Mouse (Mus musculus): ENCODE measurements at regions not wholly inside any gene's neighbourhood (a gene's known extent, or its start where the extent isn't known, plus 50 kb on each side); places are given as distances from the start of the nearest gene placed in this dataset.
A peak's percentile ranks its signal among the peaks of the same experiment; 100 is the strongest.

DNA sequence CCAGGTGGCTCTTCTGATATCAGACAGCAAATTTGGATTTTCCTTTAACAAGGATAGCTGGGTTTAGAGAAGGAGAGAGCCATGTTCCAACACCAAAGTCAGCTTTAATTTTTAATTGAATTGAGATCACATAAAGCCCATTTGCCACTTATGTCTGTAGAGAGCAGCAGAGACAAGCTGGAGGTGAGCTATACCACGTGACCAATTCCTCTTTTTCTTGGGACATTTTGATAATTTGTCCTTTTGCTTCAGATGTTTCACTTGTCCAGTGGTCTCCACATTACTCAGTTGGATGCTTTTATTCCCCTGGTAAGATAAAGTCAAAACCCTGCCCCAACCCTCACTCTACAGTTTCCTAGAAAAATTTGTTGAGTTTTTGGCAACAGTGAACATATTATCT, 248.6 kb upstream of the Ndst4 start:
- no peak for DNase-seq

DNA sequence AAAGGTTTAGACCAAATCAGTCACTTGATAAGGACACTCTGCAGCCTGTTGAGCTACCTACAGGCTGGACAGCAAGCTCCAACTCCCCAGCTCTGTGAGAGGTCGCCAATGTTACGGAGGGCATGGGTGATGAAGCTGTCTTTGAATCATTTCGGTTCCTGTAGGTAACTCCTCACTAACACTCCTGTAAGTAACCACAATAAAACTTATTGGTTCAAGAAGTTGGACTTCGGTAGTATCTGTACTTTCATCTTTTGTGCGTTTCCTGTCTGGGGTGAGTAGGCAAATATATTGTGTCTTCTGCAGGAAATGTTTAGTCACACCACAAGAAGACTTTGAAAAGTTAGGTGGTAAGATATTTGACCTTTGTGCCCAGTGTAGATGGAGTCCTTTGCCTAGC, 244.1 kb upstream of the Ndst4 start:
- DNase-seq = no peak

DNA sequence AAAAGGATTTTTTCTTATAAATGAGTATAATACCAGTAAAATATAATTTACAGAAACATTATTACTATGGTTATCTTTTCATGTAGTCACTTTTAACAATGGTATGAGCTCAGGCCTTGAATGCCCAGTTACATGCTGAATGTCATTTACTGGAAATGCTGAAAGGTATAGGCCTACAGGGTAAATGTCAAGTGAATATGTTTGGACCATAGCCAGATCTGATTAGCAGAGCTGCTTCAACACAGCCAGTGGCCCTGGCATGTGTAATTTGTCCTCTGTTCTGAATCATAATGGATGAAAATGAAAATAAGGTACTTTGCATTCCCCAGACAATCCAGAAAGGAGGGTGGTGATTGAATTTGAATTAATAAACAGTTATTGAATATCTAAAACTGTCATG, 213.3 kb upstream of the Ndst4 start:
- no peak for DNase-seq

DNA sequence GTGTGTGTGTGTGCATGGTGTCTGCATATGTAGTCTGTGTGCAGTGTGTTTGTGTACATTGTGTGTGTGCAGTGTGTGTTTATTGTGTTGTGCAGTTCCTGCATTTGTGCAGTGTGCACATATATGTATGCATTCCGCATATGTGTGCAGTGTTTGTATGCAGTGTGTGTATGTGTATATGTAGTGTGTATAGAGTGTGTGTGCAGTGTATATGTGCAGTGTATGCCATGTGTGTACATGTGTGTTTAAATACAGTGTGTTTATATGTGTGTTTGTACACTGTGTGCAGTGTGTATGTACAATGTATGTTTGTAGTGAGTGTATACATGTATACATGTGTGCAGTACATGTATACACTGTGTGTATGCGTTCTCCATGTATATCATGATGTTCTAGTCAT, 183.0 kb upstream of the Ndst4 start:
- no peak for DNase-seq

DNA sequence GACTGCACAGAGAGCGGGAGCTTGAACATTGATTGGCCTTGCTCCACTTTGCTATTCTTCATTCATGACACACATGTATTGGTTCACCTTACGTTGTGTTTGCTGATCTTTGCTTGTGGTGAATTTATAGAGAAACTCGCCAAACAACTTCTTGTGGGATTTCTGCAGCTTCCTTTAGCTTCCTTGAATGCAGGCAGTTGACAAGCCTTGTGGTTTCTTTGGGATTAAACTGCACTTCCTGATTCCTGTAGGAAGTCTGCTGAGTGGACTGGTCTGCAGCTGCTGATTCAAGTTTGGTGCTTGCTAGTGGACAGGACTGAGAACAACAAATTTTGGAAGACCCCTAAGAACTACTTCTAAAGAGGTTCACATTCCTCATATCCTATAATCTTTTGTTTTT, 152.8 kb upstream of the Ndst4 start:
- DNase-seq = no peak

DNA sequence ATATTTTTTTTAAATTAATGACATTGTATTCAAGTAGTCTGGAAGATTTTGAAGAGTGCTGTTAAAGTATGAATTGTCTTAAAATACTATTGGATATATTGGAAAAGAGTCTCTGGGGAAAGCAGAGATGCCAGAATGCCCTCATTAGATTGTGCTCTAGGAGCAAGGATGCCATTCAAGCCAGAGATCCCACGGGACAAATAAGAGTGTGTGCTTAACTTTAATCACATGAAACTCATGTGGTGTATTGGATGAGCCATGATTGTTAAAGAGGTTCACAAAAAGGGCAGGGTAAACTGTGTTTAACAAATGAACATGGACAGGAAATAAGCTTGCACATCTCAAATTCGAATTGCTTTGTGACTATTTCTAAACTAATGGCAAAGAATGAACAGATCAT, 143.0 kb upstream of the Ndst4 start:
- peak; percentile 24 for DNase-seq

DNA sequence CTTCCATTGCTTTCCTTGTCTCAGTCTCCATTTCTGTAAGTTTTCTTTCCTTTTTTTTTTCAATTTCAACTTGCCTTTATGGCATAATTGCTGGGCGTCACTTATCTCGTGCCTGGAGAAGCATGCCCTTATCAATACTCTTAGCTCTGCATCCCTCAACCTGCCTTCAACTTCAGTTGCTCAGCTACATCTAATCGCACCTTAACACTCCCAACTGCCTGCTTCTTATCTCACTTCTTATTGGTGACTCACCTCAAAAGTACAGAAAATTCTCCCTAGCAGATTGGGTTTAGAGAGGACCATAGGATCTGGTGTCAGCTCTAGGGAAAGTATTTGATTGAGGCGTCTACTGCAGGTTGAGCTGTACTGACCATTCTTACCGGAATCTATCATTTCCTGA, 133.2 kb upstream of the Ndst4 start:
- no peak for DNase-seq

DNA sequence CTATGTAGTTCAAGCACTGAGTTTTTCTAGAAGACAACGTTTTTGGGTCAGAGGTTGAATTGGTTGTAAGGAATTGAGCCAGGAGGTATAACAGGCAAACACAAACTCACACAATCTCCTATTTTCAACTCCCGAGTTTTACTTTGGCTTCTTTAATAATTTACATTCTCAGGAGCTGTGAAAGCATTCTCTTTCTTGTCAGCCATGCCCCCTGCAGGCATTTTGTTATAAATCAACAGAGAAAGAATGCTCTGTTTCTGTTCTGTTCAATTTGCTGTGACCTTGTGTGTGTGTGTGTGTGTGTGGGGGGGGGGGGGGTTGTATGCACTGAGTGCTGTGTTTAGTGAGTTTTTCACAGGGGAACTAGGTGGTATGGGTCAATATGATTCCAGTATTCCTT, 132.7 kb upstream of the Ndst4 start:
- DNase-seq = peak; percentile 49

DNA sequence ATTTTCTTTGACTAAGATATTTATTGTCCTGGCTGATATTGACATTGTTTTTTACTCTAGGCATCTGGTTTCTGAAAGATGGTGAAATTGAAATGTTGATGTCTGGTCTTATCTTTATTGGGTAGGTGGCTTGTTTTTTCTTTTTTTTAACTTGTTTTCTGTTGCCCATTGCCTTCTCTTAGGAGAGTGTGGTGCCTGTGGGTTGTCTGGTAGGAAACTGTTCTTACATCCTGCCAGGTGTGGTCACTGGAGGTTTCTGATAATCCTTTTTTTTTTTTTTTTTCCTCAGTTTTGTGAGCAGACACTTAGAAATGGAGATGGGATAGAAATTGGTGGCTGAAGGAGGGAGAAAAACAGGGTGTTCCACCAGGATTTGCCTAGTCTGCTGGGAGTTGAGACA, 125.3 kb upstream of the Ndst4 start:
- no peak for DNase-seq

DNA sequence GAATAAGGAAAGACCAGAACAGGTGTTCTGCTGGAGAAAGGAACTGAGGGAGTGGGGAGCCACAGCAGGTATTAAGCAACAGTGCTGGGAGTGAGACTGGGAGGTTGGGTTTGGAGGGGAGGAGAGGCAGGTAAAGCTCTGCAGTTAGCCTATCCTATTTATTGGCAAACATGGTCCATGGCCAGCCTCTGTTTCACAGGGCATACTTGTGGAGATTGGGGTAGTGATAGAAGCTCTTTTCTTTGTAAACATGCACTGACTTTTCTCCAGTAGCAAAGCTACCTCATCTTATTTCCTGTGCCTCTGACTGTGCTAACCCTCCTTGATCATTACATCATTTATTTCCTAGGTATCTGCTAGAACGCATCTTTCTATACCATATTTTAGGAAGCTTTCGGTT, 124.9 kb upstream of the Ndst4 start:
- no peak for DNase-seq

DNA sequence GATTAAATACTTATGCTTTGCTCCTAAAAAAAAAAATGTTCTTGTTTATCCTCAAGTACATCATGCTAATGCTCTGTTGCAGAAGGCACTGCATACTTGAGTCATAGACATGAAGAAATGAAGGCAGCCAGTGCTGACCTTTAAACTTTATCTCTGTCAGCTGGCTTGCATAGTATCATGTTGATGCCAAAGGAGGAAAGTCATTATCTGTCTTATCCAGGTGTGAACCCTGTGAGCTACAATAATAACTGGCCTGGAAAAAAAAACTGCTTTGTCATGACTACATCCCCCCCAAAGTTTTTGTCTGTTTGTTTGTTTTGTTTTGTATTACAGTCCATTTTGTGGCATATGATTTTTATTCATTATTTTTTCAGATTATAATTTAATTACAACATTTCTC, 124.3 kb upstream of the Ndst4 start:
- DNase-seq = no peak

DNA sequence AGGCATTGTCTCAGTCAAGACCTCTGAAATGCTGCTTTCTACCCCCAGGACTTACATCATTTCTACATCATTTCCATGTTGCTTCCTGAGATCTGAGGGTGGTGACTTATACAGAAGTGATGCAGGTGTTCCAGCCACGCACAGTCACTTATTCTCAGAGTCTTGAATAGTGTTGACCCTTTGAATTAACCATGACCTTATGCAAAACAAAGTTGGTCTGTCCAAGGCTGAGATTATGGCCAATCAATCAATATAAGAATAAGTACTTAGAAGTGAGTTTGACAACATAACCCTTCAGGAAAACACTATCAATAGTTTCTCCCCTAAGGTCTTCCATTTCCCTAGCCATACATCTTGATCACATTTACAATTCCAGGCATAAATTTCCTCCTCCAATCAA, 115.3 kb upstream of the Ndst4 start:
- no peak for DNase-seq

DNA sequence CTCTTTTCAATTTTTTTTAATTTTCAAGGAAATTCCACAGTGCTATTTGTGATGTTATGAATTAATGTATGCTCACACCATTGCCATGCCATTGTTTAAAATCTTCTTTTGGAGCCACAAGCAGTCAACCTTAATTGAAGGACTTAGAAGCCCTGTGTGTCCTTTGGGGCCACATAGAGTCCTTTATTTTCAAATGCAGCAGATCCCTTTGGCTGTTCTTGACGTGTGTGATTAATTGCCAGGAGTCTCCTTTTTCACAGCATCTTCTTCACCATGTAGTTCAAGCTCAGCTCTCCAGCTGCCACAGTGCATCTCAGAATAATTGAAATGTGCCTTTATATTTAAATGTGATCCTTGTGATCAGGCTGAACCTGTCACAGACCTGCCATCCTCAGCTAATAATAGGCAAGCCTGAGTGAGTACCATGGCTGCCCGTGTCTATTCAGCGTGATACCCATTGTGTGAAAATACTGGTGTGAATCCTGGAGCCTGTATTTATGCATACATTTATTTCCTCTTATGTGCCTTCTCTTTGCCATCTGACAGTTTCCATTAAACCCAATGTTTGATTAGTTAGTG, 114.4 kb upstream of the Ndst4 start:
- DNase-seq = peak; percentile 8

DNA sequence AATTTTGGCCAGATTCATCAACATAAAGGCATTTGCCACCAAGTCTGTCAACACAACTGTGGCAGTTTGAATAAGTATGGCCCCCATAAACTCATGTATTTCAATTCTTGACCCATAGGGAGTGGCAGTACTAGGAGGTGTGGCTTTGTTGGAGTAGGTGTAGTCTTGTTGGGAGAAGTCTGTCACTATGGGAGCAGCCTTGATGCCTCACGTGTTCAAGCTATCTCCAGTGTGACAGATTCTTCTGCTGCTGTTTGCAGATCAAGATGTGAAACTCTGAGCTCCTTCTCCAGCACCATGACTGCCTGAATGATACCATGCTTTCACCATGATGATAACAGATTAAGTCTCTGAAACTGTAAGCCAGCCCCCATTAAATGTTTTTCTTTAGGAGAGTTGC, 97.2 kb upstream of the Ndst4 start:
- no peak for DNase-seq

DNA sequence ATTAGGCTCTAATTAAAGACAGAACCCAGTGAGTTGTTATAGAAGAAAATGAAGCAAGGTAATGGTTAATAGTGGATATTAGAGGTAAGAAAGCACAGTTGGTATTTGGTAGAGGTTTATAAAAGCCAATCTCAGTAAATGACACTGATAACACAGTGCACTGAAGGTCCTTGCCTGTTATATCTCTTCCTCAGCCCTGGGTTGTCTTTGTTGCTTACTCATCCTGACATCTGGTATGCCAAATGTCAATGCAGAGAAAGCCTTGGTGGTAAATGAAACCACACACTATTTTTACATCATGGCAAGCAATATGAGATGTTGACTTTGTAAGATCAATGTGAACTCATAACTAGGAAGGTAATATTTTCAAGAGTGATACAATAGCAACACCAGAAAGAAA, 76.8 kb upstream of the Ndst4 start:
- DNase-seq = no peak

DNA sequence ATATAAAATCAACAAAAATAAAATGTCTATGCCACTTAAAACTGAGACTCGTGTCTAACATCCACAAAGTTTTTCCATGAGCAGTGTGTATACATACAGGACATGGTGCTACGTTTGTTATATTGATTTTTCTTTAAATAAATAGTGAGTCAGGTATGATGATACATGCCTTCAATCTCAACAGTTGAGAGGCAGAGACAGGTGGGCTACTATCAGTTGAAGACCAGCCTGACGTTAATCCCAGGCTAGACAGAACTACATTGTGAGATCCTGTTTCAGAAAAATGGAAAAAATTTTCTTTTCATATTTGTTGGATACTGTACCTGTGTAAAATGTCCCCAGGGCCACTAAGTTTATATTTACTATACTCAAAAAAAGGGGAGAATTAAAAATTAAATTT, 66.5 kb upstream of the Ndst4 start:
- DNase-seq = no peak

DNA sequence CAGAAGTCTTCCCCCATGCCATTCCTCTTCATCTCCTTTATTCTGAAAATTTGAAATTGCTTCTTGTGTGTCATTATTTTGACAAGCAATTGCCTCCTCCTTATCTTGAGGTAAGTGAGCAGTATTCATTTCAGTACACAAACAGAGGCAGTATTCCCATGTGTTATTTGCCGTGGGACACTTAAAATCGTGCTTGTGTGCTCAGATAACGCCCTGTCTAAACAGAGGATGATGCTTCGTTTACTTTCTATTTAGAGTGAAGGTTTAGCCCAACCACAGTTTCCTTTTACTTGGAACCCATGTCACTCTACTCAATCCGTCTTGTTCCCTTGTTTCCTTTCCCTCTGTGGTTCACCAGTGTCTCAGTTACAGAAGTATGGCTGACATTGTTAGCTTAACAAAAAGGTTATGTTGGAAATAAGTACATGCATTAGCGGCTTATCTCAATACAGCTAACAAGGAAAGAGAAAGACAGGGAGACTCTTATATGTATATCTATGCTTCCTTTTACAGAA, 65.6 kb upstream of the Ndst4 start:
- DNase-seq = no peak
